Mouse (Mus musculus): ENCODE results near the gene Fam171a2.
"Not testable (repeated sequence)": the region's sequence is repeated elsewhere in the genome, so short reads cannot be mapped to it uniquely, and the experiment has no call there.

The Fam171a2 gene

GRCm38 (mm10) chr11:102433866-102434265, 13.6 kb downstream of the Fam171a2 start:
- no peak for DNase-seq

- DNase-seq, result peak; percentile 69
Measured at GRCm38 (mm10) chr11:102432896-102433295, 14.6 kb downstream of the Fam171a2 start.

- DNase-seq, result no peak
Measured at GRCm38 (mm10) chr11:102432115-102432843, 15.2 kb downstream of the Fam171a2 start.

GRCm38 (mm10) chr11:102431728-102432114, 15.8 kb downstream of the Fam171a2 start:
- DNase-seq, result no peak

GRCm38 (mm10) chr11:102431018-102431645, 16.4 kb downstream of the Fam171a2 start:
- peak; percentile 71 for DNase-seq

- DNase-seq, result peak; percentile 88
Measured at GRCm38 (mm10) chr11:102430121-102431017, 17.1 kb downstream of the Fam171a2 start, which contains the start of gene Grn. Gene Grn (plus strand): TSS chr11:102430315.

- DNase-seq, result no peak
Measured at GRCm38 (mm10) chr11:102429551-102429950, 17.9 kb downstream of the Fam171a2 start.

- DNase-seq, result no peak
Measured at GRCm38 (mm10) chr11:102428981-102429540, 18.4 kb downstream of the Fam171a2 start.

- DNase-seq, result no peak
Measured at GRCm38 (mm10) chr11:102425555-102426316, 21.7 kb downstream of the Fam171a2 start.

GRCm38 (mm10) chr11:102424666-102425065, 22.8 kb downstream of the Fam171a2 start:
- no peak for DNase-seq

- DNase-seq, result no peak
Measured at GRCm38 (mm10) chr11:102421559-102421958, 25.9 kb downstream of the Fam171a2 start.

- no peak for DNase-seq
Measured at GRCm38 (mm10) chr11:102418887-102419286, 28.6 kb downstream of the Fam171a2 start.

- DNase-seq, result no peak
Measured at GRCm38 (mm10) chr11:102417160-102417559, 30.3 kb downstream of the Fam171a2 start.

GRCm38 (mm10) chr11:102415034-102415802, 32.3 kb downstream of the Fam171a2 start:
- no peak for DNase-seq

- no peak for DNase-seq
Measured at GRCm38 (mm10) chr11:102413059-102413458, 34.4 kb downstream of the Fam171a2 start.

GRCm38 (mm10) chr11:102411704-102412103, 35.8 kb downstream of the Fam171a2 start:
- peak; percentile 88 for DNase-seq

- DNase-seq, result no peak
Measured at GRCm38 (mm10) chr11:102411061-102411460, 36.4 kb downstream of the Fam171a2 start.

GRCm38 (mm10) chr11:102410345-102410744, 37.1 kb downstream of the Fam171a2 start:
- not testable (repeated sequence) for DNase-seq

GRCm38 (mm10) chr11:102409795-102410330, 37.6 kb downstream of the Fam171a2 start:
- no peak for DNase-seq

GRCm38 (mm10) chr11:102408888-102409794, 38.3 kb downstream of the Fam171a2 start:
- DNase-seq, result no peak
